Mouse (Mus musculus) bone marrow macrophage, adult 2 months (primary cell): ENCODE data around the gene Magi2.

Source experiments
- CTCF ChIP-seq: IDR thresholded peaks from 2 replicates; pipeline ENCODE4 v1.5.1; 2012; ENCODE audit warnings: low read depth, mild to moderate bottlenecking, low read length, moderate library complexity
- POLR2A ChIP-seq: IDR thresholded peaks from 2 replicates; pipeline ENCODE4 v1.6.1; 2012; ENCODE audit warnings: mild to moderate bottlenecking, low read depth, low read length, borderline replicate concordance

DNA sequence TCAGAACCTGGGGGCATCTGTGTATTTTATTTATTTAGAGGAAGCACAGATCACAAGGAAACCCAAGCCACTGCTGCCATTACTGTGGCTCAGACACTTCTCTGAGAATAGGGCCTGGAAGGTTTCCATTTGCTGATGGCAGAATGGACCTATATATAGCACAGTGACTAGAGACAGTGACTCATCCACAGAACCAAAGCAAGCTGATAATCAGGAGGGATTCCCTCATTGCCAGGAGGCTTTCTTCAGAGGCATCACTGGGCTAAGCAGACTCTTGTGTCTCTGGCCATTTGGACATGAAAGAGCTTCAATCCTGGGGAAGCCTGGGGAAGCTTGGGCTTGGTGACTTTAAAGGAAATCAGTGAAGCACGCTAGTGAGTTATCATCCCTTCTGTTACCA lies 1445.0 kb downstream of the Magi2 start:
- TF ChIP-seq CTCF (no peak), POLR2A (no peak)
